Mouse (Mus musculus) kidney, embryonic 15.5 days (tissue): ENCODE measurements around the gene Rpl26. TPM values are rescaled to one million over a fixed set of nuclear protein-coding genes. Genes with fewer than 3 reads are reported as not detected.
A peak's percentile ranks its signal among the peaks of the same experiment; 100 is the strongest.

Source experiments
- ATAC-seq: fragments of 200-750 bp; cut with Nextera tagmentation; replicated peaks from 2 replicates; pipeline ENCODE4 v1.8.0; 2017; ENCODE audit warnings: moderate TSS enrichment; ENCODE audit not compliant: low FRiP score
- H3K27ac ChIP-seq: fragments of 300-500 bp; sonication (generic); 2 replicates; pipeline ENCODE4 v1.5.1; 2015; ENCODE audit warnings: mild to moderate bottlenecking, inconsistent platforms
- H3K27me3 ChIP-seq: fragments of 300-500 bp; sonication (generic); 2 replicates; pipeline ENCODE4 v1.6.1; 2015; ENCODE audit warnings: inconsistent platforms
- H3K36me3 ChIP-seq: fragments of 300-500 bp; sonication (generic); 2 replicates; pipeline ENCODE4 v1.6.1; 2015; ENCODE audit warnings: inconsistent platforms
- H3K4me1 ChIP-seq: fragments of 300-500 bp; sonication (generic); 2 replicates; pipeline ENCODE4 v1.6.1; 2015; ENCODE audit warnings: inconsistent platforms
- H3K4me2 ChIP-seq: fragments of 300-500 bp; sonication (generic); 2 replicates; pipeline ENCODE4 v1.6.1; 2015; ENCODE audit warnings: moderate library complexity, mild to moderate bottlenecking, inconsistent platforms
- H3K4me3 ChIP-seq: fragments of 300-500 bp; sonication (generic); replicated peaks from 2 replicates; pipeline ENCODE4 v1.5.1; 2015; ENCODE audit warnings: mild to moderate bottlenecking, inconsistent platforms
- H3K9ac ChIP-seq: fragments of 300-500 bp; sonication (generic); 2 replicates; pipeline ENCODE4 v1.6.1; 2015; ENCODE audit warnings: mild to moderate bottlenecking, inconsistent platforms
- H3K9me3 ChIP-seq: fragments of 300-500 bp; sonication (generic); replicated peaks from 2 replicates; pipeline ENCODE4 v1.6.1; 2016; ENCODE audit warnings: inconsistent platforms
- WGBS: fragments of 180-500 bp; shearing (Covaris S2); methylation state at CpG from one replicate; pipeline ENCODE4 v1.1.7; 2015; ENCODE audit warnings: mixed read lengths; 5-methylcytosine and 5-hydroxymethylcytosine counted together
- polyA plus RNA-seq: library from polyadenylated mRNA; unstranded; fragments of >200 nt; fragmentation: Nextera tagmentation; extraction: Ambion mirVana; gene quantifications from 2 replicates; pipeline ENCODE4 v1.2.1, GENCODE M21; 2015

Rpl26 gene
- polyA plus RNA-seq, 1 experiment from 2014 or later = 1,042 TPM

DNA sequence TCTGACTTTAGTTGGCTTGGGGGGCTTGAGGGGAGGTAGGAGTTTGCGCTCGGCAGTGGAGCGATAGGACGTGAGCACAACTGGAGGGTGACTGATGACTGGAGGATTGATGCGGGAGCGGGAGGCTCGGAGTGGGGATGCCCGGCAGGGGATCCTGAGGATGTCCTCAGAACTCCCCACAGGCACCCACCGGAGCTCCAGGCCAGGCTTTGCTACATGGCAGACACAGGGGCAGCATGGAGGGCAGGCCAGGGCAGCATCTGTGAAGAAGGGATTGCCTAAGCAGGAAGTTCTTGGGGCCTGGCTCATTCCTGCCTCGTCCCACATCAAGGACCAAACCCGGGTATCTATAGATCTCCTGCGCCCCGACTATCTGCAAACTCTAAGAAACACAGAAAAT lies 52.5 kb downstream of the Rpl26 start:
- Histone ChIP-seq H3K9ac (peak overlapping the region; percentile 42; the same call in 1 of the 2 replicates), H3K9me3 (no peaks in the 10 kb centered on the region), H3K4me3 (peak overlapping the region; percentile 44), H3K36me3 (no peaks in the 10 kb centered on the region), H3K4me2 (peak overlapping the region; percentile 76), H3K27me3 (peaks cover 32% of the 10 kb centered on the region), H3K27ac (no peak overlapping the region), H3K4me1 (peaks cover 33% of the 10 kb centered on the region)
- WGBS = 7% methylated on average over 13 of the region's 13 CpGs
- no peak for ATAC-seq

- Histone ChIP-seq H3K36me3 (no peaks in the 10 kb centered on the region), H3K9ac (peak overlapping the region; percentile 42), H3K4me1 (peaks cover 33% of the 10 kb centered on the region), H3K4me2 (peak overlapping the region; percentile 76), H3K9me3 (no peaks in the 10 kb centered on the region), H3K4me3 (peak overlapping the region; percentile 44), H3K27me3 (peaks cover 32% of the 10 kb centered on the region), H3K27ac (no peak overlapping the region)
- no peak for ATAC-seq
- 3% methylated on average over 17 of the region's 17 CpGs for WGBS
Measured at GRCm38 (mm10) chr11:68954408-68954807, 53.0 kb downstream of the Rpl26 start.

- no peak overlapping the region for H3K27ac ChIP-seq
- WGBS = 62% methylated on average over 5 of the region's 5 CpGs
- no peaks in the 10 kb centered on the region for H3K36me3 ChIP-seq
- peak overlapping the region; percentile 76 for H3K4me2 ChIP-seq
- ATAC-seq = no peak
- H3K9me3 ChIP-seq = no peaks in the 10 kb centered on the region
- peaks cover 32% of the 10 kb centered on the region for H3K27me3 ChIP-seq
- peak overlapping the region; percentile 44 for H3K4me3 ChIP-seq
- H3K4me1 ChIP-seq = peaks cover 33% of the 10 kb centered on the region
- H3K9ac ChIP-seq = no peak overlapping the region
Measured at GRCm38 (mm10) chr11:68955473-68955872, 54.1 kb downstream of the Rpl26 start.

- 42% methylated on average over 3 of the region's 3 CpGs for WGBS
- peak overlapping the region; percentile 76 for H3K4me2 ChIP-seq
- no peak overlapping the region for H3K9ac ChIP-seq
Measured at GRCm38 (mm10) chr11:68956107-68956506, 54.7 kb downstream of the Rpl26 start.

More at GRCm38 (mm10) chr11:68956107-68956506, 54.7 kb downstream of the Rpl26 start:
- H3K36me3 ChIP-seq = no peaks in the 10 kb centered on the region
- peaks cover 33% of the 10 kb centered on the region for H3K4me1 ChIP-seq
- H3K9me3 ChIP-seq = no peaks in the 10 kb centered on the region
- H3K4me3 ChIP-seq = peak overlapping the region; percentile 44
- peaks cover 32% of the 10 kb centered on the region for H3K27me3 ChIP-seq
- ATAC-seq = no peak
- H3K27ac ChIP-seq = peak overlapping the region; percentile 63

Other genes starting within 250 kb of the Rpl26 start
- gene Myh10, start 210.0 kb upstream of the Rpl26 start, polyA plus RNA-seq = 130 and 137 TPM in 2 replicates
- 87.3 and 87.5 TPM in 2 replicates for gene Ndel1, start 29.7 kb upstream of the Rpl26 start, polyA plus RNA-seq
- gene Rnf222, start 13.0 kb upstream of the Rpl26 start, polyA plus RNA-seq = 0.18 and 0.27 TPM in 2 replicates
- gene Odf4, start 25.5 kb downstream of the Rpl26 start, polyA plus RNA-seq = not detected in 2 replicates
- 15.8 and 19.6 TPM in 2 replicates for gene Arhgef15, start 55.9 kb downstream of the Rpl26 start, polyA plus RNA-seq
- 4.8 and 5.0 TPM in 2 replicates for gene Slc25a35, start 66.5 kb downstream of the Rpl26 start, polyA plus RNA-seq
- 63.4 and 67.7 TPM in 2 replicates for gene Rangrf, start 73.6 kb downstream of the Rpl26 start, polyA plus RNA-seq
- gene Pfas, start 106.9 kb downstream of the Rpl26 start, polyA plus RNA-seq = 43.9 and 45.9 TPM in 2 replicates
- 50.6 and 72.7 TPM in 2 replicates for gene Ctc1, start 114.3 kb downstream of the Rpl26 start, polyA plus RNA-seq
- 164 and 175 TPM in 2 replicates for gene Aurkb, start 144.1 kb downstream of the Rpl26 start, polyA plus RNA-seq
- gene Borcs6, start 158.1 kb downstream of the Rpl26 start, polyA plus RNA-seq = 7.4 and 8.7 TPM in 2 replicates
- 60.8 and 64.3 TPM in 2 replicates for gene Tmem107, start 169.2 kb downstream of the Rpl26 start, polyA plus RNA-seq
- gene Vamp2, start 186.9 kb downstream of the Rpl26 start, polyA plus RNA-seq = 83.5 and 101 TPM in 2 replicates
- 12.1 and 13.7 TPM in 2 replicates for gene Per1, start 193.6 kb downstream of the Rpl26 start, polyA plus RNA-seq
- 0.42 and 0.46 TPM in 2 replicates for gene Hes7, start 218.8 kb downstream of the Rpl26 start, polyA plus RNA-seq
- gene 9130213A22Rik, start 221.0 kb downstream of the Rpl26 start, polyA plus RNA-seq = 0.27 and 0.51 TPM in 2 replicates
- gene Aloxe3, start 224.3 kb downstream of the Rpl26 start, polyA plus RNA-seq = 0.60 and 1.3 TPM in 2 replicates